Mouse (Mus musculus) heart, postnatal 25 days (tissue): ENCODE data around the gene Itpa. TPM values are rescaled to one million over a fixed set of nuclear protein-coding genes. Genes with fewer than 3 reads are reported as not detected.

Source experiments
- DNase-seq: peaks from one replicate; pipeline ENCODE4 v3.0.0; 2022; ENCODE audit warnings: low spot score
- intact Hi-C: fragments of 180-260 bp; cut with DNase I; formaldehyde crosslinking; loops from one replicate; pipeline ENCODE4 v1.15.1; 2025
- total RNA-seq, 2 experiments: library from RNA; stranded (reverse); gene quantifications; 2 replicates each; pipeline ENCODE4 v1.2.3; 2021

Itpa gene
- total RNA-seq, 2 experiments from 2014 or later, result 18.2 to 24.1 TPM

- DNase-seq, result no peak
- intact Hi-C loops, result no loop called here
Observed at GRCm38 (mm10) chr2:130653760-130654159, 13.7 kb upstream of the Itpa start.

GRCm38 (mm10) chr2:130655660-130656339 lies 11.6 kb upstream of the Itpa start:
- intact Hi-C loops, result no loop called here
- no peak for DNase-seq

GRCm38 (mm10) chr2:130656536-130656935 lies 10.9 kb upstream of the Itpa start:
- intact Hi-C loops, result no loop called here
- no peak for DNase-seq

- DNase-seq, result no peak
- intact Hi-C loops, result no loop called here
Observed at GRCm38 (mm10) chr2:130657541-130657940, 9.9 kb upstream of the Itpa start.

GRCm38 (mm10) chr2:130658530-130658929 lies 8.9 kb upstream of the Itpa start:
- DNase-seq, result no peak
- intact Hi-C loops, result no loop called here

- intact Hi-C loops, result loop anchor here (10.0 kb wide), 1 partner anchor 239 kb away; the partner anchor contains the start of genes Pced1a and Vps16
- DNase-seq, result no peak
Observed at GRCm38 (mm10) chr2:130663342-130663741, 4.1 kb upstream of the Itpa start.

- peak; percentile 88 for DNase-seq
- intact Hi-C loops, result loop anchor here (10.0 kb wide), 1 partner anchor 239 kb away; the partner anchor contains the start of genes Pced1a and Vps16
Observed at GRCm38 (mm10) chr2:130664102-130664701, 3.2 kb upstream of the Itpa start, which contains the start of gene Ddrgk1. TSS of gene Ddrgk1 (minus strand) at chr2:130664659.

GRCm38 (mm10) chr2:130677211-130677610 lies 9.8 kb downstream of the Itpa start:
- intact Hi-C loops, result no loop called here
- DNase-seq, result no peak

GRCm38 (mm10) chr2:130679154-130679553 lies 11.7 kb downstream of the Itpa start:
- no peak for DNase-seq
- intact Hi-C loops, result no loop called here

- intact Hi-C loops, result no loop called here
- no peak for DNase-seq
Observed at GRCm38 (mm10) chr2:130679899-130680298, 12.5 kb downstream of the Itpa start.

GRCm38 (mm10) chr2:130681531-130681930 lies 14.1 kb downstream of the Itpa start:
- DNase-seq, result no peak
- intact Hi-C loops, result no loop called here

GRCm38 (mm10) chr2:130685426-130685825 lies 18.0 kb downstream of the Itpa start:
- intact Hi-C loops, result no loop called here
- DNase-seq, result no peak

GRCm38 (mm10) chr2:130689011-130689410 lies 21.6 kb downstream of the Itpa start:
- intact Hi-C loops, result no loop called here
- no peak for DNase-seq

- no peak for DNase-seq
- intact Hi-C loops, result no loop called here
Observed at GRCm38 (mm10) chr2:130693563-130693962, 26.2 kb downstream of the Itpa start.

GRCm38 (mm10) chr2:130696700-130697152 lies 29.3 kb downstream of the Itpa start:
- intact Hi-C loops, result no loop called here
- no peak for DNase-seq

GRCm38 (mm10) chr2:130697153-130697810 lies 29.9 kb downstream of the Itpa start, which contains the start of gene Slc4a11:
TSS of gene Slc4a11 (minus strand) at chr2:130697519.
- peak; percentile 14 for DNase-seq

GRCm38 (mm10) chr2:130697821-130698266 lies 30.4 kb downstream of the Itpa start:
- intact Hi-C loops, result no loop called here
- no peak for DNase-seq

More at GRCm38 (mm10) chr2:130697153-130697810, 29.9 kb downstream of the Itpa start, which contains the start of gene Slc4a11:
- intact Hi-C loops, result no loop called here

- DNase-seq, result no peak
- intact Hi-C loops, result no loop called here
Observed at GRCm38 (mm10) chr2:130704040-130705001, 36.9 kb downstream of the Itpa start.

GRCm38 (mm10) chr2:130705178-130705577 lies 37.8 kb downstream of the Itpa start:
- intact Hi-C loops, result no loop called here
- DNase-seq, result no peak
